Mouse (Mus musculus) ES-Bruce4 (cell line): Measurements from ENCODE around the gene Arhgap44. TPM values are rescaled to one million over a fixed set of nuclear protein-coding genes. Genes with fewer than 3 reads are reported as not detected.

Experiments used
- H3K27ac ChIP-seq: 2 replicates; pipeline ENCODE4 v1.5.1; 2012; ENCODE audit warnings: low read length, inconsistent platforms; ENCODE audit not compliant: insufficient read depth
- H3K27me3 ChIP-seq: 2 replicates; pipeline ENCODE4 v1.6.1; 2012; ENCODE audit warnings: mild to moderate bottlenecking, low read length, inconsistent platforms; ENCODE audit not compliant: control insufficient read depth, poor library complexity, insufficient read depth, severe bottlenecking
- H3K36me3 ChIP-seq: 2 replicates; pipeline ENCODE4 v1.6.1; 2012; ENCODE audit warnings: inconsistent platforms, mild to moderate bottlenecking, low read length, moderate library complexity; ENCODE audit not compliant: control insufficient read depth, poor library complexity, insufficient read depth, severe bottlenecking
- H3K4me1 ChIP-seq: one replicate; pipeline ENCODE4 v1.8.1; 2011; ENCODE audit warnings: low read length; ENCODE audit not compliant: control insufficient read depth, insufficient read depth
- H3K4me3 ChIP-seq: 2 replicates; pipeline ENCODE4 v1.5.1; 2011; ENCODE audit warnings: low read depth, mild to moderate bottlenecking, low read length
- H3K9ac ChIP-seq: 2 replicates; pipeline ENCODE4 v1.6.1; 2012; ENCODE audit warnings: low read depth, mild to moderate bottlenecking, inconsistent platforms; ENCODE audit not compliant: poor library complexity, severe bottlenecking
- H3K9me3 ChIP-seq: replicated peaks from 2 replicates; pipeline ENCODE4 v1.6.1; 2012; ENCODE audit warnings: mild to moderate bottlenecking, low read length, inconsistent platforms; ENCODE audit not compliant: control insufficient read depth, poor library complexity, insufficient read depth, severe bottlenecking
- CTCF ChIP-seq: IDR thresholded peaks from one replicate; pipeline ENCODE4 v1.8.1; 2011; ENCODE audit warnings: low read depth, low read length
- EP300 ChIP-seq: IDR thresholded peaks from 2 replicates; pipeline ENCODE4 v1.6.1; 2011; ENCODE audit warnings: low read depth, low read length; ENCODE audit not compliant: insufficient read depth
- POLR2A ChIP-seq: IDR thresholded peaks from one replicate; pipeline ENCODE4 v1.8.1; 2011; ENCODE audit warnings: low read length; ENCODE audit not compliant: insufficient read depth
- polyA plus RNA-seq: library from polyadenylated mRNA; stranded (reverse); fragments of >200 nt; gene quantifications from 2 replicates; pipeline ENCODE4 v1.2.4, GENCODE M21; 2011; ENCODE audit warnings: low read depth; ENCODE audit not compliant: missing spikeins, insufficient read depth, insufficient read length

Arhgap44 gene
- polyA plus RNA-seq, 1 experiment: 8.6 TPM

GRCm38 (mm10) chr11:65030201-65030600, 132.6 kb downstream of the Arhgap44 start:
- TF ChIP-seq EP300 (no peak), POLR2A (no peak), CTCF (no peak)
- no peaks in the 10 kb centered on the region for H3K9me3 ChIP-seq
- H3K36me3 ChIP-seq: no peaks in the 10 kb centered on the region
- no peak overlapping the region for H3K4me3 ChIP-seq
- no peaks in the 10 kb centered on the region for H3K27me3 ChIP-seq
- H3K27ac ChIP-seq: no peak overlapping the region
- no peak overlapping the region for H3K9ac ChIP-seq
- no peaks in the 10 kb centered on the region for H3K4me1 ChIP-seq

GRCm38 (mm10) chr11:65028049-65028448, 134.7 kb downstream of the Arhgap44 start:
- no peaks in the 10 kb centered on the region for H3K27me3 ChIP-seq
- TF ChIP-seq POLR2A (no peak), EP300 (no peak), CTCF (no peak)
- H3K4me3 ChIP-seq: no peak overlapping the region
- no peak overlapping the region for H3K27ac ChIP-seq
- H3K9me3 ChIP-seq: no peaks in the 10 kb centered on the region
- H3K36me3 ChIP-seq: no peaks in the 10 kb centered on the region
- no peak overlapping the region for H3K9ac ChIP-seq
- no peaks in the 10 kb centered on the region for H3K4me1 ChIP-seq

GRCm38 (mm10) chr11:65022771-65023170, 140.0 kb downstream of the Arhgap44 start:
- Histone ChIP-seq H3K4me1 (no peaks in the 10 kb centered on the region), H3K36me3 (no peaks in the 10 kb centered on the region), H3K27ac (no peak overlapping the region), H3K4me3 (no peak overlapping the region), H3K27me3 (no peaks in the 10 kb centered on the region), H3K9ac (no peak overlapping the region), H3K9me3 (no peaks in the 10 kb centered on the region)
- TF ChIP-seq EP300 (no peak), POLR2A (no peak), CTCF (no peak)

- no peak overlapping the region for H3K4me3 ChIP-seq
- TF ChIP-seq POLR2A (no peak), CTCF (no peak), EP300 (no peak)
Observed at GRCm38 (mm10) chr11:65020744-65021143, 142.0 kb downstream of the Arhgap44 start.

GRCm38 (mm10) chr11:65016754-65017153, 146.0 kb downstream of the Arhgap44 start:
- no peak overlapping the region for H3K4me3 ChIP-seq

More at GRCm38 (mm10) chr11:65020744-65021143, 142.0 kb downstream of the Arhgap44 start:
- Histone ChIP-seq H3K27ac (no peak overlapping the region), H3K36me3 (no peaks in the 10 kb centered on the region), H3K27me3 (no peaks in the 10 kb centered on the region), H3K9me3 (no peaks in the 10 kb centered on the region), H3K9ac (no peak overlapping the region), H3K4me1 (no peaks in the 10 kb centered on the region)

GRCm38 (mm10) chr11:65013906-65014305, 148.9 kb downstream of the Arhgap44 start:
- Histone ChIP-seq H3K27me3 (no peaks in the 10 kb centered on the region), H3K4me3 (no peak overlapping the region)
- TF ChIP-seq CTCF: no peak
- TF ChIP-seq POLR2A: no peak
- no peak for TF ChIP-seq EP300

More at GRCm38 (mm10) chr11:65016754-65017153, 146.0 kb downstream of the Arhgap44 start:
- Histone ChIP-seq H3K27me3 (no peaks in the 10 kb centered on the region), H3K36me3 (no peaks in the 10 kb centered on the region), H3K9ac (no peak overlapping the region), H3K27ac (no peak overlapping the region), H3K9me3 (no peaks in the 10 kb centered on the region), H3K4me1 (no peaks in the 10 kb centered on the region)
- TF ChIP-seq CTCF (no peak), POLR2A (no peak), EP300 (no peak)

More at GRCm38 (mm10) chr11:65013906-65014305, 148.9 kb downstream of the Arhgap44 start:
- no peaks in the 10 kb centered on the region for H3K4me1 ChIP-seq
- H3K36me3 ChIP-seq: no peaks in the 10 kb centered on the region
- H3K27ac ChIP-seq: no peak overlapping the region
- H3K9me3 ChIP-seq: no peaks in the 10 kb centered on the region
- H3K9ac ChIP-seq: no peak overlapping the region
